Mouse (Mus musculus) liver, embryonic 14.5 days (tissue): ENCODE results near the gene Higd1b.

Experiments
- CTCF ChIP-seq: IDR thresholded peaks from 2 replicates; pipeline ENCODE4 v1.5.1; 2016; ENCODE audit warnings: antibody characterized with exemption, low read depth, control low read depth
- EP300 ChIP-seq: IDR thresholded peaks from 2 replicates; pipeline ENCODE4 v1.6.1; 2016; ENCODE audit warnings: antibody characterized with exemption, low read depth

DNA sequence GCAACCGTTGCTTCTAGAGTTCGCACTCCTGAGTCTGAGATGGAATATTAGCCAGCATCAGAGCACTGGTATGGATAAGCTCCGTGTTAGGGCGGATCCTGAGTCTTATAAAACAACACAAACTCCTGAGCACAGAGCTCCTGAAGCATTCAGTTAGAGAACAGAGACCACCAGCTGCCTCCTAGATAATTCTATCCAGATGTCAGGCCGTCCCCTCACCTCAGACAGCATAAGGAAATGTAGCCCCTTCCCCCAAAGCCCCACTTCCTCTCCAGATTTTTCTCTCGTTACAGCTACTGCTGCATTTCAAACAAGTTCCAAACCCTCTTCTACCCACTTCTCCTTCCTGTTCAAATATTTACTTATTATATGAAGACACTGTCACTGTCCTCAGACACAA is 20.3 kb downstream of the Higd1b start:
- TF ChIP-seq EP300 (no peak), CTCF (no peak)
